Mouse (Mus musculus) E14TG2a.4 (cell line): ENCODE measurements around the gene Celf6.

Source experiments
- H3K27me3 ChIP-seq: 2 replicates; pipeline ENCODE4 v1.6.1; 2014; ENCODE audit warnings: low read length, control low read depth; ENCODE audit not compliant: insufficient read depth
- H3K36me3 ChIP-seq: 2 replicates; pipeline ENCODE4 v1.6.1; 2014; ENCODE audit warnings: low read length, control low read depth; ENCODE audit not compliant: insufficient read depth
- H3K4me1 ChIP-seq: replicated peaks from 2 replicates; pipeline ENCODE4 v1.6.1; 2014; ENCODE audit warnings: low read depth, low read length, control low read depth
- H3K4me3 ChIP-seq: replicated peaks from 2 replicates; pipeline ENCODE4 v1.5.1; 2014; ENCODE audit warnings: mild to moderate bottlenecking, low read length
- H3K9me3 ChIP-seq: 2 replicates; pipeline ENCODE4 v1.6.1; 2014; ENCODE audit warnings: low read length, control low read depth
- CTCF ChIP-seq: conservative IDR thresholded peaks from 2 replicates; pipeline ENCODE4 v1.5.1; 2014; ENCODE audit warnings: low read length
- NANOG ChIP-seq: IDR thresholded peaks from 2 replicates; pipeline ENCODE4 v1.6.1; 2014; ENCODE audit warnings: borderline replicate concordance, low read length, mixed read lengths
- POU5F1 ChIP-seq: IDR thresholded peaks from 2 replicates; pipeline ENCODE4 v1.6.1; 2014; ENCODE audit warnings: low read length, borderline replicate concordance

Celf6 gene

GRCm38 (mm10) chr9:59544739-59545138, 33.0 kb upstream of the Celf6 start:
- Histone ChIP-seq H3K9me3 (no peaks in the 10 kb centered on the region), H3K36me3 (peaks cover 52% of the 10 kb centered on the region), H3K27me3 (peaks cover 10% of the 10 kb centered on the region), H3K4me1 (peaks cover 55% of the 10 kb centered on the region), H3K4me3 (no peak overlapping the region)
- TF ChIP-seq CTCF: no peak
- no peak for TF ChIP-seq NANOG
- no peak for TF ChIP-seq POU5F1

GRCm38 (mm10) chr9:59547869-59548268, 29.8 kb upstream of the Celf6 start:
- no peak overlapping the region for H3K4me3 ChIP-seq
- no peaks in the 10 kb centered on the region for H3K9me3 ChIP-seq
- H3K36me3 ChIP-seq: peaks cover 53% of the 10 kb centered on the region
- H3K27me3 ChIP-seq: no peaks in the 10 kb centered on the region
- no peak for TF ChIP-seq NANOG
- TF ChIP-seq POU5F1: no peak
- no peak for TF ChIP-seq CTCF
- H3K4me1 ChIP-seq: peaks cover 65% of the 10 kb centered on the region

DNA sequence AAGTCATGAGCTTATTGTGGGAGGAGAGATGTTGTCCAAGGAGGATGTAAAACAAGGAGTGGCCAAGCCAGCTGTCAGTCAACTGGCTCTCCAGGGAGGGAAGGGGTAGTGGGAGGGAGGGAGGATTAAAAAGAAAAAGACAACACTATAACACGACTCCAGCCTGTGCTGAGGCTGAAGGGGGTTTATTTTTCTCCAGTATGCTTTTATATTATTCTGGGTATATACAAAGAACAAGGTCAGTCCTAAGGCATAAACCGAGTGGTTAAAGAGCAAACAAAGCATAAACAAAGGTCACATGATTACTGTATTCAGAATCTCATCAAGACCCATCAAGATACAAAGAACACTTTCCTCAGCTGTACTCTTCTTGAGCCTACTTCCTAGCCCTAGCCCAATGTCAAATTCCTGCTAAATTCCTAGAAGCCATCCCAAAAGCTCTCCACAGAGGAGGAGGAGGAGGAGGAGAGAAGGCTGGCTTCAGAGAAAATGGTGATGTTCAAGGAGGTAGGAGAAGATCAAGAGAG, 28.7 kb upstream of the Celf6 start:
- H3K4me3 ChIP-seq: no peak overlapping the region
- TF ChIP-seq NANOG: peak; percentile 95
- no peak for TF ChIP-seq POU5F1
- no peak for TF ChIP-seq CTCF
- no peaks in the 10 kb centered on the region for H3K9me3 ChIP-seq

GRCm38 (mm10) chr9:59550077-59550476, 27.6 kb upstream of the Celf6 start:
- H3K27me3 ChIP-seq: no peaks in the 10 kb centered on the region
- H3K4me3 ChIP-seq: no peak overlapping the region
- no peak for TF ChIP-seq NANOG
- no peak for TF ChIP-seq POU5F1
- peaks cover 70% of the 10 kb centered on the region for H3K36me3 ChIP-seq
- peaks cover 60% of the 10 kb centered on the region for H3K4me1 ChIP-seq
- no peaks in the 10 kb centered on the region for H3K9me3 ChIP-seq

More for the DNA sequence above, 28.7 kb upstream of the Celf6 start:
- Histone ChIP-seq H3K36me3 (peaks cover 60% of the 10 kb centered on the region), H3K4me1 (peaks cover 61% of the 10 kb centered on the region), H3K27me3 (no peaks in the 10 kb centered on the region)

- peaks cover 67% of the 10 kb centered on the region for H3K4me1 ChIP-seq
- no peaks in the 10 kb centered on the region for H3K27me3 ChIP-seq
- peaks cover 77% of the 10 kb centered on the region for H3K36me3 ChIP-seq
- H3K4me3 ChIP-seq: no peak overlapping the region
- TF ChIP-seq NANOG (no peak), CTCF (no peak), POU5F1 (no peak)
- no peaks in the 10 kb centered on the region for H3K9me3 ChIP-seq
These were observed 26.7 kb upstream of the Celf6 start for GRCm38 (mm10) chr9:59551017-59551416.

GRCm38 (mm10) chr9:59551620-59552031, 26.1 kb upstream of the Celf6 start:
- TF ChIP-seq POU5F1 (no peak), CTCF (no peak), NANOG (no peak)
- H3K4me3 ChIP-seq: no peak overlapping the region
- no peaks in the 10 kb centered on the region for H3K9me3 ChIP-seq
- peaks cover 63% of the 10 kb centered on the region for H3K4me1 ChIP-seq
- H3K27me3 ChIP-seq: no peaks in the 10 kb centered on the region
- H3K36me3 ChIP-seq: peaks cover 78% of the 10 kb centered on the region

- Histone ChIP-seq H3K9me3 (no peaks in the 10 kb centered on the region), H3K4me1 (peaks cover 57% of the 10 kb centered on the region), H3K27me3 (no peaks in the 10 kb centered on the region), H3K36me3 (peaks cover 78% of the 10 kb centered on the region), H3K4me3 (no peak overlapping the region)
- TF ChIP-seq POU5F1 (no peak), CTCF (no peak)
These were observed 25.1 kb upstream of the Celf6 start for GRCm38 (mm10) chr9:59552610-59553009.

DNA sequence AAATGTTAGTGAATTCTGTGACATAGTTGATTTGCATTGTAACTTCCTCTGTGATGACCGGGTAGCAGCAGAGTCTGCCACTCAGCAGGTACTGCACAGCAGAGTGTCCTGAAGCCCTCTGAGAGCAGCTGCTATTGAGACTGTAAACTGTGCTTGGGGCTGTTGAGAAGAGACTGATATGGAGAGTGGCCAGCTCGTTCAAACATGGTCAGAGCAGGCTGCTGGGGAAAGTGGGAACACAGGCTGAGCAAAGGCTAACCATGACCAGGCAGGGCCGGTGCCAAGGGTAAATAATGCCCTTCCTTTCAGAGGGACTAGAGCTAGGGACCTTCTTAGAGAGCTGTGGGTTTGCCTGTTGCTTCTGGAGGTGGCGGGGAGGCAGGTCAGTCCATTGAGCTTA, 24.0 kb upstream of the Celf6 start:
- peaks cover 80% of the 10 kb centered on the region for H3K36me3 ChIP-seq
- TF ChIP-seq NANOG (no peak), POU5F1 (no peak), CTCF (no peak)
- no peaks in the 10 kb centered on the region for H3K27me3 ChIP-seq
- H3K9me3 ChIP-seq: no peaks in the 10 kb centered on the region
- H3K4me1 ChIP-seq: peaks cover 58% of the 10 kb centered on the region
- H3K4me3 ChIP-seq: no peak overlapping the region

GRCm38 (mm10) chr9:59565600-59565999, 12.1 kb upstream of the Celf6 start:
- Histone ChIP-seq H3K9me3 (no peaks in the 10 kb centered on the region), H3K4me3 (no peak overlapping the region), H3K36me3 (peaks cover 47% of the 10 kb centered on the region), H3K27me3 (peaks cover 6% of the 10 kb centered on the region), H3K4me1 (peaks cover 34% of the 10 kb centered on the region)
- TF ChIP-seq POU5F1 (no peak), CTCF (peak; percentile 78)
